Mouse (Mus musculus) monocyte, adult 5-6 weeks (primary cell): ENCODE data around the gene Adprhl1. TPM values are rescaled to one million over a fixed set of nuclear protein-coding genes. Genes with fewer than 3 reads are reported as not detected.

Experiments used
- ATAC-seq: fragments of 153-309, 156-312 bp; replicated peaks from 2 replicates; pipeline ENCODE4 v1.8.0; 2017; ENCODE audit warnings: mild to moderate bottlenecking; ENCODE audit not compliant: low TSS enrichment, insufficient number of reproducible peaks, severe bottlenecking, poor library complexity, low FRiP score
- total RNA-seq: library from RNA; stranded (forward); fragments of 200-1000, 200-491, 200-594 nt; gene quantifications from 3 replicates; pipeline ENCODE4 v1.2.3, GENCODE M21; 2017

The Adprhl1 gene
- total RNA-seq, 1 experiment from 2014 or later = not detected

DNA sequence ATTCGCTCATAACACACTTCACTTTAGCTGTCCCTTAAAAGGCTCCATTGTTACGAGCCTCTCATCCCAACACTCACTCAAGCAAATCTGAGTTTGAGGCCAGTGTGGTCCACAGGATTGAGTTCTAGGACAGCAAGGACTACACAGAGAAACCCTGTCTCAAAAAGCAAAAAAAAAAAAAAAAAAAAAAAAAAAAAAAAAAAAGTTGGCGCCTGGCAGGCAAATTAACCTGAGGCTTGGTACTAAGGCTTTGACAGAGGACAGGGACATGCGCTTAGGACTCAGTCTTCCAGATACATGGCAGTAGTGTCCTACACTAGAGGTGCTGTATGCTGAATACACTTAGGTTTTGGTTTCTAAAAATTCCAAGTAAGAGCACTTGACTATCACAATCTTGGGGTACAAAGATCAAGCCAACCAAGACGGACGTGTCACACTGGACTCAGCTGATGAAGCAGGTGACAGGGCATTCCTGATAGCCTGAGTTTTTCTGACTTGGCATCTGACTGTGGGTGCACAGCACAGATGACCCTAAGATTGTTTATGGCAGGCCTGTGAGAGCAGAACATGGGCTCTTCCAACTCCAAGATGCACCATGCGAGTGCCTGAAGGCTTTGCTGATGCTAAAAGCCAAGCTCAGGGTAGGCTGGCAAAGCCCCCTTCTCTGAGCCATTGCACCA lies 76.6 kb downstream of the Adprhl1 start:
- no peak for ATAC-seq

DNA sequence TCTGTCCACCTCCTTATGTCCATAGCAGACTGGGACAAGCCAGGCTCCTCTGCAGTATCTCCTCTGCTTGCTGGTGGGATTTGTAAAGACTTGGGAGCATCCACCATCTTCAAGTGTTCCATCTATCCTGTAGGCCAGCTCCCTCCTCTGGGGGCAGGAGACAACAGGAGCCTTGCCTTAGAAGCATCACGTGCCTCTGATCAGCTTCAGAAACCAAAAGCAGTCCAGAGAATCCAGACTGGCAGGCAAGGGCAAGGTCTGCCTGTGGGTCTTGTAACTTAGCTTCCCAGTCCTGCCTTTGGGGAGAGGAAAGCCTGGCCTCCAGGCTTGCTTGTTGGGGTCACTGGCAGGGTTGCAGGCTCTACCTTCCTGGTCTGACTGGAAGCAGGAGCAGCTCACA lies 78.3 kb downstream of the Adprhl1 start:
- ATAC-seq = no peak

- ATAC-seq = no peak
These were observed 79.2 kb downstream of the Adprhl1 start for GRCm38 (mm10) chr8:13174811-13175210.

GRCm38 (mm10) chr8:13174305-13174704 lies 79.7 kb downstream of the Adprhl1 start:
- ATAC-seq = no peak

Other genes with a start within 250 kb of the Adprhl1 start
- gene F7, start 228.1 kb downstream of the Adprhl1 start, total RNA-seq = 0.85 TPM in 1 of 3 replicates, not detected in the others
- 39.9 to 65.1 TPM (median 44.8 TPM) in 3 replicates for gene F10, start 216.9 kb downstream of the Adprhl1 start, total RNA-seq
- gene Proz, start 193.2 kb downstream of the Adprhl1 start, total RNA-seq = 0.68 TPM in 1 of 3 replicates, not detected in the others
- 20.6 to 37.0 TPM (median 28.1 TPM) in 3 replicates for gene Pcid2, start 148.7 kb downstream of the Adprhl1 start, total RNA-seq
- 46.1 to 54.5 TPM (median 48.9 TPM) in 3 replicates for gene Cul4a, start 148.5 kb downstream of the Adprhl1 start, total RNA-seq
- 344 to 634 TPM (median 510 TPM) in 3 replicates for gene Lamp1, start 95.0 kb downstream of the Adprhl1 start, total RNA-seq
- gene Grtp1, start 53.5 kb downstream of the Adprhl1 start, total RNA-seq = 0.57 to 0.85 TPM in 2 of 3 replicates, not detected in the other
- 13.0 to 26.2 TPM (median 21.2 TPM) in 3 replicates for gene Dcun1d2, start 34.0 kb upstream of the Adprhl1 start, total RNA-seq
- 9.7 to 19.3 TPM (median 12.1 TPM) in 3 replicates for gene Tmco3, start 34.0 kb upstream of the Adprhl1 start, total RNA-seq
- 14.2 to 20.1 TPM (median 16.1 TPM) in 3 replicates for gene Tfdp1, start 84.6 kb upstream of the Adprhl1 start, total RNA-seq
- not detected in 3 replicates for gene Atp4b, start 142.7 kb upstream of the Adprhl1 start, total RNA-seq
- not detected in 3 replicates for gene Grk1, start 150.9 kb upstream of the Adprhl1 start, total RNA-seq
- not detected in 3 replicates for gene Tmem255b, start 181.0 kb upstream of the Adprhl1 start, total RNA-seq
- 0.29 TPM in 1 of 3 replicates, not detected in the others for gene Gas6, start 240.3 kb upstream of the Adprhl1 start, total RNA-seq